Mouse (Mus musculus): ENCODE measurements at regions not wholly inside any gene's neighbourhood (a gene's known extent, or its start where the extent isn't known, plus 50 kb on each side); places are given as distances from the start of the nearest gene placed in this dataset.

DNA sequence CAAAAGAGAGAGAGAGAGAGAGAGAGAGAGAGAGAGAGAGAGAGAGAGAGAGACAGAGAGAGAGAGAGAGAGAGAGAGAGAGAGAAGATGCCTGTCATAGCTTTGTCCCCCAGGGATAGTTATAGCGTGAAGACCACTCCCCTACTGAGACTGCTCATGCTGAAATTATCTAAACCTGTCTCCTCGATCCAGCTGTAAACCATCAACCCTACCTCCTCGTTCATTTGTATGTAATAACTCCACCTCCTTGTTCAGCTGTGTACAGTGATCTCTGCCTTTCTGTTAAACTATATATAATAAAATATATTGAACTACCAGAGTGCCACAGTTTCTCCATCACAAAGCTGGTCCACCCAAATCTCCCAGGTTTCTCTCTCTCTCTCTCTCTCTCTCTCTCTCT is 53.2 kb upstream of the Cd180 start:
- no peak overlapping the region for H3K4me3 ChIP-seq (replicated peaks; ENCODE audit: low read length)
- no peak for ATAC-seq (ENCODE audit: low FRiP score)
- no peak overlapping the region for H3K9ac ChIP-seq
- no peak for DNase-seq (ENCODE audit: low spot score)
- no peak overlapping the region for H3K27ac ChIP-seq
- H3K9me3 ChIP-seq (ENCODE audit: control insufficient read depth, low read length), result no peaks in the 10 kb centered on the region
- no peaks in the 10 kb centered on the region for H3K27me3 ChIP-seq (ENCODE audit: control insufficient read depth, insufficient read depth, low read length)
- no peaks in the 10 kb centered on the region for H3K36me3 ChIP-seq (replicated peaks; ENCODE audit: control insufficient read depth, insufficient read depth)
- no peak overlapping the region for H3K4me2 ChIP-seq (replicated peaks)
- WGBS, result 52% methylated on average over 3 of the region's 3 CpGs
- peaks cover 9% of the 10 kb centered on the region for H3K4me1 ChIP-seq (replicated peaks; ENCODE audit: control insufficient read depth, insufficient read depth, low read length)

All from hindbrain, embryonic 14.5 days (tissue).